In the genomic region with DNA sequence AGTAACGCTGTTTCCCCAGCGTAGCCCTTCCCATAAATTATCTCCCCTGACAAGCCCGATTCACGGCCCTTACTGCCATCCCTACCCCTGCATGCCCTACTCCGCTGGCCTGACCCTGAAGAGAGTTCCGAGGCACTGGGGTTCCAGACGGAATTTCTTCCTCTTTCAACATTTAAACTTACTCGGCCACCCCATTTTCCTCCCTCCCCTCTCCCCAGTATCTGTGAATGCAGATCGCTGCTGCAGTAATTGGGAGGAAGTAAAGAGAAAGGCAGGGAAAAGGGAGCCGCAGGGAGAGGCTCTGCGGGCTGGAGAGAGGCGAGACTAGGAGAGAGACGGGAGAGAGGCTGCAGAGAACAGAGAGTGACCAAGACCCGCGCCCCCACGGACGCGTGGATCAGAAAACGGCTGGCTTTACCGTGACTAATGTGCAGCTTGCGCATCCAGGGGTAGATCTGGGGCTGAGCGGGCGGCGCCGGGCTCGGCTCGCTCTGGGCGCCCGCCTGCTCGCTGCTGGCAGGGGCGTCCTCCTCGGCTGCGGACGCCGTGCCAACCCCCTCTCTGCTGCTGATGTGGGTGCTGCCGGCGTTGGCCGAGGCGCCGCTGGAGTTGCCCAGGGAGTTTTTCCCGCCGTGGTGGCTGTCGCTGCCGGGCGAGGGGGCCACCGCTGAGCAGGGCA, we compare ENCODE assay signal across 8 mouse cellular contexts. TPM values are rescaled to one million over a fixed set of nuclear protein-coding genes. Genes with fewer than 3 reads are reported as not detected.
DNase-seq lines count a peak whose midpoint lies in the region; ATAC-seq lines count a peak whose summit lies in the region.

No protein-coding gene starts in this region.

- H3K27me3 ChIP-seq in midbrain, embryonic 10.5 days (ENCODE audit: low read depth, poor library complexity, severe bottlenecking), result peaks cover 100% of the 10 kb centered on the region
- H3K27me3 ChIP-seq in midbrain, embryonic 15.5 days (replicated peaks), result peaks cover 99% of the 10 kb centered on the region
- H3K27me3 ChIP-seq in heart, embryonic 16.5 days (ENCODE audit: control insufficient read depth, insufficient read depth, low read length), result peaks cover 79% of the 10 kb centered on the region
- peaks cover 31% of the 10 kb centered on the region for H3K27me3 ChIP-seq in limb, embryonic 12.5 days
- H3K27me3 ChIP-seq in stomach, embryonic 15.5 days (replicated peaks), result peaks cover 52% of the 10 kb centered on the region

- H3K4me2 ChIP-seq in midbrain, embryonic 15.5 days, result no peak overlapping the region
- H3K4me2 ChIP-seq in heart, embryonic 16.5 days (ENCODE audit: low read depth, low read length), result peak overlapping the region; percentile 56
- peak overlapping the region; percentile 96 for H3K4me2 ChIP-seq in limb, embryonic 12.5 days
- H3K4me2 ChIP-seq in stomach, embryonic 15.5 days, result peak overlapping the region; percentile 75

- peaks cover 16% of the 10 kb centered on the region for H3K4me1 ChIP-seq in midbrain, embryonic 10.5 days
- H3K4me1 ChIP-seq in midbrain, embryonic 15.5 days, result peaks cover 6% of the 10 kb centered on the region
- H3K4me1 ChIP-seq in heart, embryonic 16.5 days (ENCODE audit: control insufficient read depth, insufficient read depth, low read length), result peaks cover 3% of the 10 kb centered on the region; the same call in 1 of the 2 replicates
- H3K4me1 ChIP-seq in limb, embryonic 12.5 days (replicated peaks), result peaks cover 83% of the 10 kb centered on the region
- H3K4me1 ChIP-seq in stomach, embryonic 15.5 days, result peaks cover 10% of the 10 kb centered on the region

- H3K4me3 ChIP-seq in midbrain, embryonic 10.5 days, result peak overlapping the region; percentile 31
- no peak overlapping the region for H3K4me3 ChIP-seq in midbrain, embryonic 15.5 days
- H3K4me3 ChIP-seq in heart, embryonic 16.5 days (ENCODE audit: low read length), result peak overlapping the region; percentile 45
- peak overlapping the region; percentile 50 for H3K4me3 ChIP-seq in limb, embryonic 12.5 days (replicated peaks)
- H3K4me3 ChIP-seq in stomach, embryonic 15.5 days (replicated peaks), result peak overlapping the region; percentile 62

- H3K27ac ChIP-seq in midbrain, embryonic 10.5 days (replicated peaks), result no peak overlapping the region
- H3K27ac ChIP-seq in midbrain, embryonic 15.5 days, result no peak overlapping the region
- no peak overlapping the region; the same call in 1 of the 2 replicates for H3K27ac ChIP-seq in heart, embryonic 16.5 days (ENCODE audit: low read length)
- peak overlapping the region; percentile 67 for H3K27ac ChIP-seq in limb, embryonic 12.5 days
- H3K27ac ChIP-seq in stomach, embryonic 15.5 days, result peak overlapping the region; percentile 81

- no peaks in the 10 kb centered on the region for H3K36me3 ChIP-seq in midbrain, embryonic 10.5 days
- H3K36me3 ChIP-seq in midbrain, embryonic 15.5 days (replicated peaks), result no peaks in the 10 kb centered on the region
- H3K36me3 ChIP-seq in heart, embryonic 16.5 days (ENCODE audit: control insufficient read depth, insufficient read depth), result no peaks in the 10 kb centered on the region
- H3K36me3 ChIP-seq in limb, embryonic 12.5 days, result peaks cover 48% of the 10 kb centered on the region
- H3K36me3 ChIP-seq in stomach, embryonic 15.5 days, result no peaks in the 10 kb centered on the region

- no peak for ATAC-seq in midbrain, embryonic 15.5 days (replicated peaks)
- 0 out of 2 replicates have a peak, but pooled peaks have one; percentile 41 for ATAC-seq in heart, embryonic 16.5 days (replicated peaks; ENCODE audit: extremely low read depth, insufficient read depth, low FRiP score)
- ATAC-seq in limb, embryonic 12.5 days (ENCODE audit: insufficient number of reproducible peaks, insufficient read depth, low FRiP score, low TSS enrichment, low read depth), result no peak
- ATAC-seq in stomach, embryonic 15.5 days (ENCODE audit: insufficient read depth, low FRiP score, low read depth), result no peak
- ATAC-seq in megakaryocyte progenitor cell, adult 5-6 weeks (replicated peaks; ENCODE audit: poor library complexity), result no peak

- no peak overlapping the region for H3K9ac ChIP-seq in midbrain, embryonic 15.5 days
- H3K9ac ChIP-seq in heart, embryonic 16.5 days (ENCODE audit: low read length), result peak overlapping the region; percentile 56
- peak overlapping the region; percentile 80 for H3K9ac ChIP-seq in limb, embryonic 12.5 days (replicated peaks)
- H3K9ac ChIP-seq in stomach, embryonic 15.5 days, result peak overlapping the region; percentile 47

- DNase-seq in midbrain, embryonic 10.5 days (ENCODE audit: low spot score), result peak; percentile 72
- DNase-seq in cerebellum, postnatal 36 days, result no peak
- no peak for DNase-seq in yolk sac, embryonic 10.5 days (ENCODE audit: low spot score)

- under 1% methylated on average over 46 of the region's 46 CpGs for WGBS in midbrain, embryonic 10.5 days
- under 1% methylated on average over 46 of the region's 46 CpGs for WGBS in midbrain, embryonic 15.5 days
- 6% methylated on average over 46 of the region's 46 CpGs for WGBS in heart, embryonic 16.5 days
- 2% methylated on average over 46 of the region's 46 CpGs for WGBS in limb, embryonic 12.5 days
- under 1% methylated on average over 45 of the region's 46 CpGs for WGBS in stomach, embryonic 15.5 days

- no peaks in the 10 kb centered on the region for H3K9me3 ChIP-seq in midbrain, embryonic 10.5 days (replicated peaks)
- no peaks in the 10 kb centered on the region for H3K9me3 ChIP-seq in midbrain, embryonic 15.5 days
- no peaks in the 10 kb centered on the region for H3K9me3 ChIP-seq in heart, embryonic 16.5 days (replicated peaks; ENCODE audit: control insufficient read depth, low read length)
- no peaks in the 10 kb centered on the region for H3K9me3 ChIP-seq in limb, embryonic 12.5 days
- no peaks in the 10 kb centered on the region for H3K9me3 ChIP-seq in stomach, embryonic 15.5 days

RNA-seq across cellular contexts. Expression of a gene that starts 0.9 kb away (rescaled TPM):
- polyA plus RNA-seq in midbrain, embryonic 10.5 days (2016; fragmentation: Nextera tagmentation; extraction: Ambion mirVana), result not detected in 2 replicates
- 0.64 TPM in 1 of 2 replicates, not detected in the other for polyA plus RNA-seq in midbrain, embryonic 15.5 days (2015; fragmentation: Nextera tagmentation; extraction: Ambion mirVana)
- polyA plus RNA-seq in heart, embryonic 16.5 days (2015; fragmentation: Nextera tagmentation; extraction: Ambion mirVana), result 1.3 and 3.3 TPM in 2 replicates
- polyA plus RNA-seq in limb, embryonic 12.5 days (2016; fragmentation: Nextera tagmentation; extraction: Ambion mirVana), result 8.2 and 9.2 TPM in 2 replicates
- 19.8 and 20.2 TPM in 2 replicates for polyA plus RNA-seq in stomach, embryonic 15.5 days (2015; fragmentation: Nextera tagmentation; extraction: Ambion mirVana)
- 2.3 and 3.1 TPM in 2 replicates for total RNA-seq in megakaryocyte progenitor cell, adult 5-6 weeks (2015)
- total RNA-seq in megakaryocyte progenitor cell, adult 5-6 weeks (2017), result 0.83 and 1.1 TPM in 2 replicates

RNA-seq across cellular contexts. Expression of a gene that starts 5.0 kb away (rescaled TPM):
- polyA plus RNA-seq in midbrain, embryonic 10.5 days (2016; fragmentation: Nextera tagmentation; extraction: Ambion mirVana), result not detected in 2 replicates
- polyA plus RNA-seq in midbrain, embryonic 15.5 days (2015; fragmentation: Nextera tagmentation; extraction: Ambion mirVana), result not detected in 2 replicates
- polyA plus RNA-seq in heart, embryonic 16.5 days (2015; fragmentation: Nextera tagmentation; extraction: Ambion mirVana), result not detected in 2 replicates
- polyA plus RNA-seq in limb, embryonic 12.5 days (2016; fragmentation: Nextera tagmentation; extraction: Ambion mirVana), result 3.1 and 4.1 TPM in 2 replicates
- 1.7 and 1.9 TPM in 2 replicates for polyA plus RNA-seq in stomach, embryonic 15.5 days (2015; fragmentation: Nextera tagmentation; extraction: Ambion mirVana)
- 0.22 TPM in 1 of 2 replicates, not detected in the other for total RNA-seq in megakaryocyte progenitor cell, adult 5-6 weeks (2015)
- not detected in 2 replicates for total RNA-seq in megakaryocyte progenitor cell, adult 5-6 weeks (2017)

RNA-seq across cellular contexts. Expression of a gene that starts 9.6 kb away (rescaled TPM):
- not detected in 2 replicates for polyA plus RNA-seq in midbrain, embryonic 10.5 days (2016; fragmentation: Nextera tagmentation; extraction: Ambion mirVana)
- polyA plus RNA-seq in midbrain, embryonic 15.5 days (2015; fragmentation: Nextera tagmentation; extraction: Ambion mirVana), result not detected in 2 replicates
- 0.89 and 1.3 TPM in 2 replicates for polyA plus RNA-seq in heart, embryonic 16.5 days (2015; fragmentation: Nextera tagmentation; extraction: Ambion mirVana)
- 7.7 and 7.9 TPM in 2 replicates for polyA plus RNA-seq in limb, embryonic 12.5 days (2016; fragmentation: Nextera tagmentation; extraction: Ambion mirVana)
- polyA plus RNA-seq in stomach, embryonic 15.5 days (2015; fragmentation: Nextera tagmentation; extraction: Ambion mirVana), result 8.0 and 9.6 TPM in 2 replicates
- total RNA-seq in megakaryocyte progenitor cell, adult 5-6 weeks (2015), result 0.59 and 2.1 TPM in 2 replicates
- total RNA-seq in megakaryocyte progenitor cell, adult 5-6 weeks (2017), result 0.37 and 0.42 TPM in 2 replicates

RNA-seq across cellular contexts. Expression of a gene that starts 9.6 kb away (rescaled TPM):
- polyA plus RNA-seq in midbrain, embryonic 10.5 days (2016; fragmentation: Nextera tagmentation; extraction: Ambion mirVana), result not detected in 2 replicates
- polyA plus RNA-seq in midbrain, embryonic 15.5 days (2015; fragmentation: Nextera tagmentation; extraction: Ambion mirVana), result not detected in 2 replicates
- not detected in 2 replicates for polyA plus RNA-seq in heart, embryonic 16.5 days (2015; fragmentation: Nextera tagmentation; extraction: Ambion mirVana)
- 2.1 TPM in 1 of 2 replicates, not detected in the other for polyA plus RNA-seq in limb, embryonic 12.5 days (2016; fragmentation: Nextera tagmentation; extraction: Ambion mirVana)
- polyA plus RNA-seq in stomach, embryonic 15.5 days (2015; fragmentation: Nextera tagmentation; extraction: Ambion mirVana), result not detected in 2 replicates
- total RNA-seq in megakaryocyte progenitor cell, adult 5-6 weeks (2015), result not detected in 2 replicates
- total RNA-seq in megakaryocyte progenitor cell, adult 5-6 weeks (2017), result 0.84 TPM in 1 of 2 replicates, not detected in the other

RNA-seq across cellular contexts. Expression of a gene that starts 12.0 kb away (rescaled TPM):
- not detected in 2 replicates for polyA plus RNA-seq in midbrain, embryonic 10.5 days (2016; fragmentation: Nextera tagmentation; extraction: Ambion mirVana)
- polyA plus RNA-seq in midbrain, embryonic 15.5 days (2015; fragmentation: Nextera tagmentation; extraction: Ambion mirVana), result not detected in 2 replicates
- 0.54 TPM in 1 of 2 replicates, not detected in the other for polyA plus RNA-seq in heart, embryonic 16.5 days (2015; fragmentation: Nextera tagmentation; extraction: Ambion mirVana)
- polyA plus RNA-seq in limb, embryonic 12.5 days (2016; fragmentation: Nextera tagmentation; extraction: Ambion mirVana), result 0.35 and 0.90 TPM in 2 replicates
- polyA plus RNA-seq in stomach, embryonic 15.5 days (2015; fragmentation: Nextera tagmentation; extraction: Ambion mirVana), result 4.4 and 5.3 TPM in 2 replicates
- total RNA-seq in megakaryocyte progenitor cell, adult 5-6 weeks (2015), result 0.88 and 1.9 TPM in 2 replicates
- total RNA-seq in megakaryocyte progenitor cell, adult 5-6 weeks (2017), result 0.71 and 1.3 TPM in 2 replicates

Comparison
In these comparisons a context has a peak if more than half of its experiments do, and no peak if none do; other contexts are left out.
1. H3K27ac ChIP-seq: peak in limb, embryonic 12.5 days (single experiment) and stomach, embryonic 15.5 days (single experiment); none in midbrain, embryonic 10.5 days (single experiment), midbrain, embryonic 15.5 days (single experiment) and heart, embryonic 16.5 days (single experiment).